Mouse (Mus musculus) olfactory bulb, adult 2 months (tissue): Measurements from ENCODE around the gene B3gntl1. TPM values are rescaled to one million over a fixed set of nuclear protein-coding genes. Genes with fewer than 3 reads are reported as not detected.
A peak's percentile ranks its signal among the peaks of the same experiment; 100 is the strongest.

ENCODE experiments used
- H3K27ac ChIP-seq: fragments of 200-500 bp; 2 replicates; pipeline ENCODE4 v1.5.1; 2012; ENCODE audit warnings: low read depth, low read length; ENCODE audit not compliant: insufficient read depth
- H3K4me1 ChIP-seq: fragments of 200-500 bp; 2 replicates; pipeline ENCODE4 v1.6.1; 2012; ENCODE audit warnings: low read length; ENCODE audit not compliant: control insufficient read depth, insufficient read depth
- H3K4me3 ChIP-seq: fragments of 200-500 bp; 2 replicates; pipeline ENCODE4 v1.5.1; 2012; ENCODE audit warnings: mild to moderate bottlenecking, low read depth, low read length, moderate library complexity; ENCODE audit not compliant: insufficient read depth
- CTCF ChIP-seq: fragments of 200-500 bp; IDR thresholded peaks from 2 replicates; pipeline ENCODE4 v1.5.1; 2012; ENCODE audit warnings: low read depth, mild to moderate bottlenecking, low read length, moderate library complexity; ENCODE audit not compliant: insufficient read depth
- POLR2A ChIP-seq: fragments of 200-500 bp; IDR thresholded peaks from 2 replicates; pipeline ENCODE4 v1.6.1; 2012; ENCODE audit warnings: mild to moderate bottlenecking, low read depth, low read length, moderate library complexity; ENCODE audit not compliant: insufficient read depth
- WGBS: fragments of 180-500 bp; shearing (Covaris S2); methylation state at CpG from one replicate; pipeline ENCODE4 v1.1.7; 2018; 5-methylcytosine and 5-hydroxymethylcytosine counted together
- polyA plus RNA-seq: library from polyadenylated mRNA; stranded (reverse); fragments of >200 nt; gene quantifications from 2 replicates; pipeline ENCODE4 v1.2.4, GENCODE M21; 2012; ENCODE audit warnings: low replicate concordance; ENCODE audit not compliant: missing spikeins, insufficient read depth, insufficient read length

B3gntl1 gene
- polyA plus RNA-seq, 1 experiment, result not detected

DNA sequence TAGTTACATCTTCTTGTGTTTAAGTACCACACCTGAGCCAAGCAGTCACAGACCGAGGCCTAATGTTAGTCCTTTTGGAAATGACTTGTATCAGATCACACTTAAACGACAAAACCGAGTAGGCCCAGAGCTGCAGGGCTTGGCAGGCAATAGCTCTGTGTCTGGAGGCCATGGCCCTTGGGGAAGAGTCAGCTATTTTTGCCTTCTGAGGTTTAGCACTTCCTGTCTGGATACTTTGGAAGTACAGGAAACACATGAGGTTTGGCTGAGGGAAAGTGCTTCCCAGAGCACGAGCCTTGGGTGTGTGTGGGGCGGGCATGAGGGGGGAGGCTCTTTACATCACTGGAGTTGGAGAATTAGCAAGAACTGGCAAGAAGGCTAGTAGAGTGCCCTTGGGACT lies 13.7 kb upstream of the B3gntl1 start:
- 85% methylated on average over 5 of the region's 5 CpGs for WGBS
- H3K27ac ChIP-seq, result no peak overlapping the region
- peaks cover 4% of the 10 kb centered on the region; the same call in 1 of the 2 replicates for H3K4me1 ChIP-seq
- H3K4me3 ChIP-seq, result no peak overlapping the region
- no peak for TF ChIP-seq POLR2A
- no peak for TF ChIP-seq CTCF

DNA sequence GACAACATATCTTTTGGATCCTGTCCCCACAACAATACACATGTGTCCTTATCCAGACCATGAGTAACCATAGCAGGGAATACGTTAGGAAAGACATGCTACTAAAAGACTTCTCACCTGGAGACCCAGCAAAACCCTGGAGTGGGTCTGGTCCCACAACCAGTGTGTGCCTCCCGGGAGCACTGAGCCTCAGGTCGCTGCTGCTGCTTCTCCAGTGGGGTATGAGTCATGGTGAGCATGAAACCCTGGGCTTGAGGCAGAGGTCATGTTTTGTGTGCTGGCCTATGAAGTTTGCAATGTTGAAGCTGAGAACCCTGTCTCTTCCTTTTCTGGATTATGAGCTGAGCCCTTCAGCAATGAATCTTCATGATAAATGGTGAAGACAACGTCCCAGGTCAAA lies 13.1 kb upstream of the B3gntl1 start:
- no peak overlapping the region for H3K4me3 ChIP-seq
- WGBS, result 85% methylated on average over 4 of the region's 4 CpGs
- peaks cover 4% of the 10 kb centered on the region; the same call in 1 of the 2 replicates for H3K4me1 ChIP-seq
- TF ChIP-seq CTCF (no peak), POLR2A (no peak)
- no peak overlapping the region for H3K27ac ChIP-seq

DNA sequence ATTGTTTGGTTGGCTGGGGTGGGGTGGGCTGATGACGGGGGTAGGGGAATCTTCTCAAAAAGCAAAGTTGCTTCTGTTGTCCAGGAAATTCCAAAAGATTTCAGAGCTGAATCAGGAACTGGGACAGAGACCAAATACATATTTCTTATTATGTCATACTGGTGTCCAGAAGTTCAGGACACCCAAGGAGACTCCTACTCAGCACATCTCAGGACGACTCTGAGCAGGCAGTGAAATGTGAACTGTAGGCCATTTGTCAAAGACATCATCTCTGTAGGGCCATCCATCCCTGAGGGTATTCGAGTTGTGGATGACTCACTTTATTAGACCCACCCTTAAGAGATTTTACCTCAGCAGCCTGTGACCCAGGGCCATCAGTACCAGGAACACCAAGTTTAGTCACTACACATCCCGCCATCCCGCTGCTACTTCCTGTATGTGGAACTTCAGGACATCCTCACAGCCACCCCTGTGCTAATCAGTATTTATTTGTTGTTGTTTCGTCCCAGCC lies 12.6 kb upstream of the B3gntl1 start:
- H3K4me3 ChIP-seq, result no peak overlapping the region
- H3K27ac ChIP-seq, result no peak overlapping the region
- peaks cover 4% of the 10 kb centered on the region; the same call in 1 of the 2 replicates for H3K4me1 ChIP-seq
- WGBS, result 83% methylated on average over 6 of the region's 6 CpGs
- TF ChIP-seq CTCF, result no peak
- TF ChIP-seq POLR2A, result no peak

GRCm38 (mm10) chr11:121683243-121683642 lies 10.3 kb upstream of the B3gntl1 start:
- Histone ChIP-seq H3K27ac (no peak overlapping the region), H3K4me3 (no peak overlapping the region), H3K4me1 (peaks cover 4% of the 10 kb centered on the region; the same call in 1 of the 2 replicates)
- no peak for TF ChIP-seq CTCF
- no peak for TF ChIP-seq POLR2A
- 34% methylated on average over 3 of the region's 3 CpGs for WGBS

GRCm38 (mm10) chr11:121680750-121681149 lies 7.8 kb upstream of the B3gntl1 start:
- H3K4me3 ChIP-seq, result no peak overlapping the region
- TF ChIP-seq POLR2A, result no peak
- TF ChIP-seq CTCF, result no peak
- WGBS, result 83% methylated on average over 5 of the region's 5 CpGs
- H3K27ac ChIP-seq, result no peak overlapping the region
- H3K4me1 ChIP-seq, result peaks cover 4% of the 10 kb centered on the region; the same call in 1 of the 2 replicates

GRCm38 (mm10) chr11:121679581-121679980 lies 6.6 kb upstream of the B3gntl1 start:
- Histone ChIP-seq H3K4me3 (no peak overlapping the region), H3K27ac (no peak overlapping the region), H3K4me1 (peaks cover 4% of the 10 kb centered on the region; the same call in 1 of the 2 replicates)
- TF ChIP-seq POLR2A (no peak), CTCF (no peak)
- WGBS, result 78% methylated on average over 2 of the region's 2 CpGs

- TF ChIP-seq CTCF (no peak), POLR2A (no peak)
- Histone ChIP-seq H3K27ac (no peak overlapping the region), H3K4me3 (no peak overlapping the region), H3K4me1 (peaks cover 2% of the 10 kb centered on the region; the same call in 1 of the 2 replicates)
- WGBS, result 99% methylated on average over 2 of the region's 2 CpGs
Observed at GRCm38 (mm10) chr11:121676836-121677235, 3.9 kb upstream of the B3gntl1 start.

DNA sequence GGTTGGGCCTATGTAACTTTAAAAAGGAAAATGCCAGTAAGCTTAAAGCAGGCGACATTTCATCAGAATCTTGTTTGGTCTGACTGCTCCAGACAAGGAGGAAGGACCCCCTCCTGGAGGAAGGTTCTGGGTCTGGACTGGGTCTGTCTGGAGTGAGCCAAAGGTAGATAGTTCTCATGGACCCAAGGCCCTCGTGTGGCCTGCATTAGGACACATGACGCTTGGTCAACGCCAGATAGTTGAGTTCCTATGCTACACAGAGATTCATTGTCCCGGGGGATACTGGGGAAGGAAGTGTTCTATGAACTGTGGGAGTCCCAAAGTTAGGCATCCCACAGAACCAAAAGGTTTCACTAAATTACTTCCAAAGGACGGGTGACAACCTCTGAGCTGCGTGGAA lies 676 bp upstream of the B3gntl1 start:
- TF ChIP-seq CTCF, result no peak
- Histone ChIP-seq H3K4me1 (peaks cover 2% of the 10 kb centered on the region; the same call in 1 of the 2 replicates), H3K4me3 (peak overlapping the region; percentile 82), H3K27ac (peak overlapping the region; percentile 62)
- 70% methylated on average over 7 of the region's 7 CpGs for WGBS

GRCm38 (mm10) chr11:121672312-121672989 lies 502 bp downstream of the B3gntl1 start:
- Histone ChIP-seq H3K4me3 (peak overlapping the region; percentile 82), H3K4me1 (peaks cover 2% of the 10 kb centered on the region; the same call in 1 of the 2 replicates), H3K27ac (peak overlapping the region; percentile 73)
- WGBS, result 2% methylated on average over 22 of the region's 22 CpGs
- TF ChIP-seq POLR2A (no peak), CTCF (no peak)
